Mouse (Mus musculus) c-Kit-positive CD71-positive TER-119-negative erythroid progenitor cells, embryonic 14.5 days (primary cell): Measurements from ENCODE around the gene Arhgap19.

Experiments used
- DNase-seq: peaks from one replicate; pipeline ENCODE4 v3.0.0-alpha.2; 2013; ENCODE audit warnings: low read depth

Arhgap19 gene

GRCm38 (mm10) chr19:41797536-41797935 is 4.3 kb downstream of the Arhgap19 start:
- no peak for DNase-seq

- no peak for DNase-seq
Observed at GRCm38 (mm10) chr19:41796789-41797327, 5.0 kb downstream of the Arhgap19 start.

GRCm38 (mm10) chr19:41796148-41796760 is 5.6 kb downstream of the Arhgap19 start:
- no peak for DNase-seq

GRCm38 (mm10) chr19:41794901-41795300 is 6.9 kb downstream of the Arhgap19 start:
- DNase-seq: no peak

- no peak for DNase-seq
Observed at GRCm38 (mm10) chr19:41794017-41794416, 7.8 kb downstream of the Arhgap19 start.

- DNase-seq: peak; percentile 45
Observed at GRCm38 (mm10) chr19:41792934-41793486, 8.8 kb downstream of the Arhgap19 start.

- no peak for DNase-seq
Observed at GRCm38 (mm10) chr19:41791384-41791783, 10.5 kb downstream of the Arhgap19 start.

GRCm38 (mm10) chr19:41789110-41789961 is 12.5 kb downstream of the Arhgap19 start:
- DNase-seq: no peak

- no peak for DNase-seq
Observed at GRCm38 (mm10) chr19:41786896-41787295, 15.0 kb downstream of the Arhgap19 start.

GRCm38 (mm10) chr19:41777514-41777913 is 24.3 kb downstream of the Arhgap19 start:
- no peak for DNase-seq

GRCm38 (mm10) chr19:41768711-41769110 is 33.1 kb downstream of the Arhgap19 start:
- no peak for DNase-seq

- no peak for DNase-seq
Observed at GRCm38 (mm10) chr19:41766628-41767027, 35.2 kb downstream of the Arhgap19 start.

- DNase-seq: peak; percentile 80
Observed at GRCm38 (mm10) chr19:41763870-41764660, 37.8 kb downstream of the Arhgap19 start.

- no peak for DNase-seq
Observed at GRCm38 (mm10) chr19:41761529-41761928, 40.3 kb downstream of the Arhgap19 start.

- DNase-seq: no peak
Observed at GRCm38 (mm10) chr19:41759765-41760164, 42.1 kb downstream of the Arhgap19 start.

GRCm38 (mm10) chr19:41759270-41759669 is 42.6 kb downstream of the Arhgap19 start:
- DNase-seq: no peak

- DNase-seq: no peak
Observed at GRCm38 (mm10) chr19:41754760-41755159, 47.1 kb downstream of the Arhgap19 start.

- DNase-seq: no peak
Observed at GRCm38 (mm10) chr19:41751906-41752305, 49.9 kb downstream of the Arhgap19 start.

- DNase-seq: no peak
Observed at GRCm38 (mm10) chr19:41747436-41747835, 54.4 kb downstream of the Arhgap19 start.

- DNase-seq: no peak
Observed at GRCm38 (mm10) chr19:41745941-41746557, 55.8 kb downstream of the Arhgap19 start.

GRCm38 (mm10) chr19:41743396-41743795 is 58.5 kb downstream of the Arhgap19 start, which contains the start of gene Slit1:
Slit1 (minus strand) TSS chr19:41743665.
- no peak for DNase-seq
